Mouse (Mus musculus) frontal cortex, adult 2 months (tissue): ENCODE results near the gene Lpcat3. TPM values are rescaled to one million over a fixed set of nuclear protein-coding genes. Genes with fewer than 3 reads are reported as not detected.

Experiments
- DNase-seq, 2 experiments: peaks; one replicate each; pipeline ENCODE4 v3.0.0; 2022; ENCODE audit warnings: low spot score in 1 of 2; ENCODE audit errors: extremely low spot score in 1 of 2
- polyA plus RNA-seq: library from polyadenylated mRNA; depleted of rRNA; stranded (reverse); fragments of >200 nt; gene quantifications from 2 replicates; pipeline ENCODE4 v1.2.3, GENCODE M21; 2012

Gene Lpcat3
- polyA plus RNA-seq, 1 experiment: 45.9 TPM

GRCm38 (mm10) chr6:124732476-124733370, 69.9 kb downstream of the Lpcat3 start:
- DNase-seq: no peak

- no peak for DNase-seq
These were observed 71.6 kb downstream of the Lpcat3 start for GRCm38 (mm10) chr6:124734417-124734816.

GRCm38 (mm10) chr6:124737040-124737439, 74.2 kb downstream of the Lpcat3 start:
- DNase-seq: peak in 1 of 2 experiments; percentile 58

GRCm38 (mm10) chr6:124738511-124739023, 75.7 kb downstream of the Lpcat3 start, which contains the start of gene Ptpn6:
TSS of gene Ptpn6 (minus strand) at chr6:124738714.
- DNase-seq: no peak

GRCm38 (mm10) chr6:124739231-124739796, 76.5 kb downstream of the Lpcat3 start:
- no peak for DNase-seq

GRCm38 (mm10) chr6:124740211-124740887, 77.5 kb downstream of the Lpcat3 start:
- no peak for DNase-seq

- DNase-seq: peak; percentile 89 to 91
These were observed 78.3 kb downstream of the Lpcat3 start, which contains the start of gene Grcc10 for GRCm38 (mm10) chr6:124740888-124741761. TSS of gene Grcc10 (minus strand) at chr6:124741374.

- no peak for DNase-seq
These were observed 79.0 kb downstream of the Lpcat3 start for GRCm38 (mm10) chr6:124741842-124742241.

GRCm38 (mm10) chr6:124742839-124743514, 80.2 kb downstream of the Lpcat3 start:
- no peak for DNase-seq

- no peak for DNase-seq
These were observed 80.8 kb downstream of the Lpcat3 start for GRCm38 (mm10) chr6:124743647-124744046.

- no peak for DNase-seq
These were observed 82.0 kb downstream of the Lpcat3 start for GRCm38 (mm10) chr6:124744755-124745321.

GRCm38 (mm10) chr6:124745490-124746295, 82.9 kb downstream of the Lpcat3 start:
- DNase-seq: peak; percentile 85 to 94

- DNase-seq: no peak
These were observed 83.4 kb downstream of the Lpcat3 start for GRCm38 (mm10) chr6:124746296-124746605.

GRCm38 (mm10) chr6:124746654-124747632, 84.1 kb downstream of the Lpcat3 start:
- DNase-seq: no peak

GRCm38 (mm10) chr6:124750405-124750804, 87.6 kb downstream of the Lpcat3 start:
- DNase-seq: no peak

GRCm38 (mm10) chr6:124753861-124754260, 91.0 kb downstream of the Lpcat3 start:
- DNase-seq: no peak
